Mouse (Mus musculus): ENCODE data around the gene Tanc2.

GRCm38 (mm10) chr11:105944770-105945672 is 355.2 kb downstream of the Tanc2 start:
- TF ChIP-seq CTCF (IDR thresholded peaks at IDR 0.05; ENCODE audit: low read depth) (no peak), EP300 (optimal IDR thresholded peaks at IDR 0.05) (no peak)

Measured in stomach, postnatal 0 days (tissue).